Mouse (Mus musculus) hindbrain, embryonic 14.5 days (tissue): ENCODE measurements around the gene Clnk. TPM values are rescaled to one million over a fixed set of nuclear protein-coding genes. Genes with fewer than 3 reads are reported as not detected.

Experiments used
- ATAC-seq: fragments of 200-750 bp; cut with Nextera tagmentation; 2 replicates; pipeline ENCODE4 v1.8.0; 2017; ENCODE audit warnings: moderate number of reproducible peaks, mild to moderate bottlenecking, moderate TSS enrichment, moderate library complexity; ENCODE audit not compliant: low FRiP score
- DNase-seq: peaks from one replicate; pipeline ENCODE4 v3.0.0-alpha.2; 2015; ENCODE audit warnings: low spot score
- H3K27ac ChIP-seq: fragments of 300-500 bp; sonication (generic); 2 replicates; pipeline ENCODE4 v1.5.1; 2014; ENCODE audit warnings: mild to moderate bottlenecking, moderate library complexity
- H3K27me3 ChIP-seq: fragments of 300-500 bp; sonication (generic); 2 replicates; pipeline ENCODE4 v1.6.1; 2014; ENCODE audit warnings: mild to moderate bottlenecking, low read length, mixed read lengths; ENCODE audit not compliant: control insufficient read depth, insufficient read depth
- H3K36me3 ChIP-seq: fragments of 300-500 bp; sonication (generic); replicated peaks from 2 replicates; pipeline ENCODE4 v1.6.1; 2014; ENCODE audit not compliant: control insufficient read depth, insufficient read depth
- H3K4me1 ChIP-seq: fragments of 300-500 bp; sonication (generic); replicated peaks from 2 replicates; pipeline ENCODE4 v1.6.1; 2014; ENCODE audit warnings: antibody characterized with exemption, low read length, mixed read lengths; ENCODE audit not compliant: control insufficient read depth, insufficient read depth
- H3K4me2 ChIP-seq: fragments of 300-500 bp; sonication (generic); replicated peaks from 2 replicates; pipeline ENCODE4 v1.6.1; 2014; ENCODE audit warnings: mild to moderate bottlenecking, moderate library complexity
- H3K4me3 ChIP-seq: fragments of 300-500 bp; sonication (generic); replicated peaks from 2 replicates; pipeline ENCODE4 v1.5.1; 2014; ENCODE audit warnings: mild to moderate bottlenecking, low read length
- H3K9ac ChIP-seq: fragments of 300-500 bp; sonication (generic); 2 replicates; pipeline ENCODE4 v1.6.1; 2014
- H3K9me3 ChIP-seq: fragments of 300-500 bp; sonication (generic); 2 replicates; pipeline ENCODE4 v1.6.1; 2016; ENCODE audit warnings: low read length; ENCODE audit not compliant: control insufficient read depth
- WGBS: fragments of 180-500 bp; shearing (Covaris S2); extraction: QIAGEN DNeasy Blood & Tissue Kit; methylation state at CpG from one replicate; pipeline ENCODE4 v1.1.7; 2014; 5-methylcytosine and 5-hydroxymethylcytosine counted together
- polyA plus RNA-seq: library from polyadenylated mRNA; unstranded; fragments of >200 nt; fragmentation: Nextera tagmentation; extraction: Ambion mirVana; gene quantifications from 2 replicates; pipeline ENCODE4 v1.2.1, GENCODE M21; 2014

Gene Clnk
- polyA plus RNA-seq, 1 experiment from 2014 or later: 0.19 TPM

DNA sequence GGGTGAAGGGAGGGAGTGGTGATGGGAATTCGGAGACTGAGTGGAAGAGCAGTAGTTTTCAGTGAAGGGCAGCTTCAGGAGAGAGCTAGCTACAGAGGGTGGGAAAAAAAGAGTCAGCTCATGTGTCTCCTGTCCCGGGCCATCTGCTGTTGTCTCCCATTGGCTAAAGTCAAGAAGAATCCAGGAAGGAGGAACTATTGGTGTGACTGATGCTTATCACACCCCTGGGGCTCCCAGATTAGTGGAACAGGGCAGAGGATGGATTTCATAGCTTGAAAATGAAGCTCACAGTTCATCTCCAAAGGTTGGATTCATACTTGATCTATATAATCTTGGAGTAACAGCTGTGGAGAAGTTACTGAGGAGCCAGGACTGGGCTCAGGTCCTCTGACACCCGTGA lies 13.6 kb downstream of the Clnk start:
- ATAC-seq: no peak
- H3K4me3 ChIP-seq: no peak overlapping the region
- no peak for DNase-seq
- H3K36me3 ChIP-seq: no peaks in the 10 kb centered on the region
- no peaks in the 10 kb centered on the region for H3K9me3 ChIP-seq
- peaks cover 8% of the 10 kb centered on the region; the same call in 1 of the 2 replicates for H3K4me1 ChIP-seq
- WGBS: 80% methylated on average over 3 of the region's 3 CpGs
- H3K4me2 ChIP-seq: no peak overlapping the region
- H3K27me3 ChIP-seq: no peaks in the 10 kb centered on the region
- H3K9ac ChIP-seq: no peak overlapping the region
- no peak overlapping the region for H3K27ac ChIP-seq

DNA sequence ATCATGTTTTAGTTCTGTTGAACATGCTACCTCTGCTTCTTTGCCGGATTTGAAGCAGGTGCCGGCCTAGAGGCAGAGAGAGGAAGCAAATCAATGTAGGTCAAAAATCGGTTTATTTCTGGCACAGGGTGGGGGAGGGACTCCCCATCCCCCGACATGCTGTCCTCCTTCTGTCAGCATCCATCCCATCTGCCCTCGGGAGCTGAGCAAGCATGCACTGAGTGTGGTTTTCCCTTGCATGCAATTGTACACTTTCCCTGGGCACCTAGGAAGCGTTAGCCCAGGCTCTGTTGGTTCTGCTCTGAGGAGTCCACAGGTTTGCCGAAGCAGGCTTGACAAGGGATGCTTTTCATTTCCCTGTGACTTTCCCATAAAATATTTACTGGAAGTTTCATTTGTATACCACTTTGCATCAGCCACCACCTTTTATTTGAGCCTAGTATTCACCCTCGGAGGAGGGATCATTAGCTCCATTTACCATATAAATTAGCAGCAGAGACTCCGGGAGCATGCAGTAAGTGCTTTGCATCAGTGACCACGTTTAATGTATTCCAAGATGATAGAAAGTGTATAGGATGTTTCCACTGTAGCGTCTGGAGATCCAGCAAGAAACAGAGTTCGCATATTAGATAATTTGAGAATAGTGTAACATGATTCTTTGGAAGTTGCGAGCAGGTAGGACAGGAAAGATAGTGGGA lies 14.2 kb downstream of the Clnk start:
- H3K4me3 ChIP-seq: no peak overlapping the region
- ATAC-seq (peak; percentile 53; the same call in 1 of the 2 replicates), DNase-seq (no peak)
- H3K36me3 ChIP-seq: no peaks in the 10 kb centered on the region
- H3K4me1 ChIP-seq: peaks cover 8% of the 10 kb centered on the region; the same call in 1 of the 2 replicates
- H3K4me2 ChIP-seq: no peak overlapping the region
- WGBS: 55% methylated on average over 13 of the region's 13 CpGs
- H3K9ac ChIP-seq: no peak overlapping the region
- no peaks in the 10 kb centered on the region for H3K27me3 ChIP-seq
- H3K27ac ChIP-seq: no peak overlapping the region
- no peaks in the 10 kb centered on the region for H3K9me3 ChIP-seq

DNA sequence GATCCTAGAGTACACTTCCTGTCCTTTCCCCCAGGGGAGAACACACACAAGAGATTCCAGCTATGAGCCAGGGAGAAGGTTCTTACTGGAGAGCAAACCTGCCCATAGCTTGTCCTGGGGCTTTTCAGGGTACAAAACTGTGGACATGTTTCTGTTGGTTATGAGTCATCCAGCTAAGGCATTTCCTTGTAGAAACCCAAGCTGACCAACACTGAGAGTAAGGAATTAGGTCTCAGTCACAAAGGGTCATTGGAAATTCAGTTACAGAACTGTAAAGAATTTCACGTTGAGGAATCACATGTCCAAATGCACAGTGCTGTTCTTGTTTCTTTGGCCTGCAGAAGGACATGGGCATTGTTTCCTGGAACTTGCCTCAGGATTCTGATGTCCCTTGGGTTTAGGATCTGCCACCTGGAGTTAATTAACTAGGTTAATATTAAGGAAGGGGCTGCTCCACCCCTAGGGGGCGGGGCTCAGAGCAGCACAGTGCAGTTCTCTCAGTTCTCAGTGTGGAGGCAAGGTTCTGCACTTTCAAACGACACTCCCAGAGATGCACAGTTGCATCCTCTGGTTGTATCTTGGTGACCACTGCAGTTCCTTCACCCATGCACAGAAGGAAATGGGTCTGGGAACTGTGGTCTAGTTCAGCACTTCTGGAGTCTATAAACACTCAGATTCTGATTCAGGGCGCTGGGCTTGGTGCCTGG lies 18.4 kb downstream of the Clnk start:
- Histone ChIP-seq H3K4me1 (peaks cover 8% of the 10 kb centered on the region; the same call in 1 of the 2 replicates), H3K27me3 (no peaks in the 10 kb centered on the region), H3K36me3 (no peaks in the 10 kb centered on the region), H3K4me3 (no peak overlapping the region), H3K27ac (no peak overlapping the region), H3K9me3 (0 out of 2 replicates have a peak, but pooled peaks cover 4% of the 10 kb centered on the region), H3K4me2 (no peak overlapping the region), H3K9ac (no peak overlapping the region)
- WGBS: 54% methylated on average over 4 of the region's 4 CpGs
- ATAC-seq: no peak
- no peak for DNase-seq

DNA sequence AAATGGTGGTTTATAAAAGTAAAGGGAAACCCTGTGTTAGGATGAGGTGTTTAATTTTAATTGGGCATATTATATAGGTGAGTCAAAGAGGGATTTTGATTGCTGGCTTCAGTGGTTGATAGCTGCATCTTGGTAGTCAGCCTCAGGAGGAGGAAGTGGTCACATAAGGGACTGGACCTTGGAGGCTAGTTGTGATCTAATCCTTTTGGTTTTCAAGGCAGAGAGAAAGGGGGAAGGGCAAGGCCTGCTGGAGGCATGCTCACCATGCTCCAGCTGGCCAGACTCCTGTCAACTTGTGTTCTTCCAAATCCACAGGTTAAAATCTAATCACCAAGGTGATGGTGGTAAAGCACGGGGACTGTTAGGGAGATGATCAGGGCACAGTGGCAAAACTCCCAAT lies 19.0 kb downstream of the Clnk start:
- H3K4me1 ChIP-seq: peaks cover 5% of the 10 kb centered on the region; the same call in 1 of the 2 replicates
- H3K36me3 ChIP-seq: no peaks in the 10 kb centered on the region
- H3K27me3 ChIP-seq: no peaks in the 10 kb centered on the region
- H3K4me2 ChIP-seq: no peak overlapping the region
- DNase-seq (no peak), ATAC-seq (no peak)
- no peak overlapping the region for H3K27ac ChIP-seq
- H3K4me3 ChIP-seq: no peak overlapping the region
- WGBS: 92% methylated on average over 1 of the region's 1 CpGs
- no peak overlapping the region for H3K9ac ChIP-seq
- H3K9me3 ChIP-seq: 0 out of 2 replicates have a peak, but pooled peaks cover 10% of the 10 kb centered on the region

DNA sequence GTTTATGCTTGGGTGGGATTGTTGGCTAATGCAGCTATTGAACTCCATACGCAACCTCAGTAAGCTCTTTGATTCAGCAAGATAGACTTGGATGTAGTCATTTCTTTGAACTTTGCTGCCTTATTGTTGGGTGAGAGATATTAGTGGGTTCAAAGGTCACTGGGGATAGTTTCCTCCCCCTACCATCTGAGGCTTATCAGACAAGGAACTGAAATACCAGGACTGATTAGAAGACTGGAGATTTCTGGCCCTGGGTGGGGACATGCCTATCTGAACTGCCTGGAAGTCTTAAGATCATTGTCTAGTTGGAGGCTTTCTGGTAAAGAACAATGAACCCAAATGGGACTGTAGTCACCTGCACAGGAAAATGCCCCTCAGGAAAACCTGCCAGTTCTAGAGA lies 26.4 kb downstream of the Clnk start:
- ATAC-seq (no peak), DNase-seq (no peak)
- Histone ChIP-seq H3K9ac (no peak overlapping the region), H3K9me3 (0 out of 2 replicates have a peak, but pooled peaks cover 14% of the 10 kb centered on the region), H3K4me2 (no peak overlapping the region), H3K27ac (no peak overlapping the region), H3K36me3 (no peaks in the 10 kb centered on the region), H3K4me1 (no peaks in the 10 kb centered on the region), H3K4me3 (no peak overlapping the region), H3K27me3 (no peaks in the 10 kb centered on the region)
- WGBS: 97% methylated on average over 1 of the region's 1 CpGs

DNA sequence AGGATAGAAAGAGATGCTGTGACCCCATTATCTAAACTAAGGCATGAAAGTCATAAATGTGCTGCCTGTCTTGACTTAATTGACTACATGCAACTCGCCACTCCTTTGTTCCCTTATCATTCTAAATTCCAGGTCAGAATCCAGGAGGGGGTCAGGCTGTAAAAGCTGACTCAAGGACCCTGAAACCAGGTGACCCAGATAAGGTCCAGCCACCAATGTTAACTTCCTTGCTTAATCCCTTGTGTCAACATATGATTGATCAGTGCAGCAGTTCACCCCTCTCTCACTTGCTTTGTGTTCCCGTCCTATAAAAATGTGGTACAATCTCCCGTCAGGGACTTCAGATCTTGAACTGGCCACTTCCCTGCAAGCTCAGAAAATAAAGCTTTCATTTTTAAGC lies 31.1 kb downstream of the Clnk start:
- DNase-seq (no peak), ATAC-seq (no peak)
- H3K4me2 ChIP-seq: no peak overlapping the region
- no peaks in the 10 kb centered on the region for H3K9me3 ChIP-seq
- no peaks in the 10 kb centered on the region for H3K36me3 ChIP-seq
- no peak overlapping the region for H3K27ac ChIP-seq
- no peaks in the 10 kb centered on the region for H3K4me1 ChIP-seq
- WGBS: 45% methylated on average over 3 of the region's 3 CpGs
- no peak overlapping the region for H3K9ac ChIP-seq
- no peaks in the 10 kb centered on the region for H3K27me3 ChIP-seq
- no peak overlapping the region for H3K4me3 ChIP-seq

DNA sequence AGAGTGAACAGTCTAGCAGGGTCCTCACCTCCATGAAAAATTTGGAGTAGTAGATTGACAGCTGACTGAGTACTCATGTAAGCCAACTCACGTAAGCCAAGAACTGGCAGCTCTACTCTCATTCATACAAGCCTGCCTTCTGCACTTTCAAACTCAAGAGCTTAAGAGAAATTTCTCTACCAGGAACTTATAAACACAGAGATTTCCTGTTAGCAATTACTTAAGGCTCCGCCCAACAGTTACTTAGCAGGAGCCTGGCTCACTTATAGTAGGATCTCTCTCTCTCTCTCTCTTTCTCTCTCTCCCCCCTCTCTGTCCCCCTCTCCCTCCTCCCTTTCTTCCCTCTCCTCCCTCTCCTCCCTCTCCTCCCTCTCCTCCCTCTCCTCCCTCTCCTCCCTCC lies 32.3 kb downstream of the Clnk start:
- DNase-seq: no peak
- Histone ChIP-seq H3K27ac (no peak overlapping the region), H3K36me3 (no peaks in the 10 kb centered on the region)

DNA sequence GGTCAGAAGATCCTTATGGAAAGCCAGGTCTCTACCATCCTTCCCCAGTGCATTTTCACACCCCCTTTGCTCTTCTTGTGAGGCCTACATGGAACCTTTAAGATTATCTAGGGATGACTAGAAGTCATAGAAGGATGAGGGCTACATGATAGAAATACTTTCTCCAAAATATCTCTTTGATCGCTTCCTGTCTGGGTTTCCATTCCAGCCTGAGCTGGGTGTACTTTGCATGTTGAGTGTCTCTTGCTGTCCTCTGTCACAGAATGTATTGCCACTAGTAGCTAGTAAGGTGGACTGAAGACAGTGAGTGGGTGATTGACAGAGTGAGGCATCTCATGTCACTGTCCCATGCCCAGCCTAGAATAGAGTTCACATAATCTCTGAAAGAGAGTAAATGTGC lies 36.6 kb downstream of the Clnk start:
- H3K27me3 ChIP-seq: no peaks in the 10 kb centered on the region
- no peak for DNase-seq
- no peaks in the 10 kb centered on the region for H3K36me3 ChIP-seq
- no peak overlapping the region for H3K4me2 ChIP-seq
- H3K9me3 ChIP-seq: no peaks in the 10 kb centered on the region
- H3K4me3 ChIP-seq: no peak overlapping the region
- H3K27ac ChIP-seq: no peak overlapping the region
- WGBS: 100% methylated on average over 1 of the region's 1 CpGs
- no peaks in the 10 kb centered on the region for H3K4me1 ChIP-seq
- ATAC-seq: no peak
- H3K9ac ChIP-seq: no peak overlapping the region

More for the DNA sequence above, 32.3 kb downstream of the Clnk start:
- Histone ChIP-seq H3K27me3 (no peaks in the 10 kb centered on the region), H3K4me3 (no peak overlapping the region), H3K9ac (no peak overlapping the region), H3K9me3 (no peaks in the 10 kb centered on the region), H3K4me1 (no peaks in the 10 kb centered on the region), H3K4me2 (no peak overlapping the region)
- WGBS: 94% methylated on average over 2 of the region's 2 CpGs
- ATAC-seq: no peak

DNA sequence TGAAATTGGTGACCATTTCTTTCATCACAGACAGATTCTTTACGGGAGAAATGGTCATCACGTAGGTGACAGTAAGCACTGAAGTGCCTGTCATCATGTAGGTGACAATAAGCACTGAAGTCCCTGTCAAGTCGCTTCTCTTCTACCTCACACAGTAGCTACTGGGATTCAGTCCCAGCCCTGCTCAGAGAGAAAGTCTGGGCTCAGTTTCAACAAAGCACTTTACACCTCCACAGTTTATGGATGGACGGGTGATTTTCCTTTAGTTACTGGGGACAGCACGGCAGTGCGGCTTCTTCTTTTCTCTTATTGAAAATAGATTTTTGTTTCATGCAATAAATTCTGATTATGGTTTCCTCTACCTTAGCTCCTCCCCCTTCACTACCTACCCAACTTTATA lies 49.3 kb downstream of the Clnk start:
- Histone ChIP-seq H3K4me2 (no peak overlapping the region), H3K4me1 (no peaks in the 10 kb centered on the region), H3K4me3 (no peak overlapping the region), H3K9ac (no peak overlapping the region), H3K27me3 (no peaks in the 10 kb centered on the region), H3K36me3 (no peaks in the 10 kb centered on the region), H3K27ac (no peak overlapping the region), H3K9me3 (no peaks in the 10 kb centered on the region)
- DNase-seq (no peak), ATAC-seq (no peak)
- WGBS: 88% methylated on average over 6 of the region's 6 CpGs
